Mouse (Mus musculus): ENCODE data around the gene Syce2.
"Not testable (repeated sequence)": the region's sequence is repeated elsewhere in the genome, so short reads cannot be mapped to it uniquely, and the experiment has no call there.

Syce2 gene

DNA sequence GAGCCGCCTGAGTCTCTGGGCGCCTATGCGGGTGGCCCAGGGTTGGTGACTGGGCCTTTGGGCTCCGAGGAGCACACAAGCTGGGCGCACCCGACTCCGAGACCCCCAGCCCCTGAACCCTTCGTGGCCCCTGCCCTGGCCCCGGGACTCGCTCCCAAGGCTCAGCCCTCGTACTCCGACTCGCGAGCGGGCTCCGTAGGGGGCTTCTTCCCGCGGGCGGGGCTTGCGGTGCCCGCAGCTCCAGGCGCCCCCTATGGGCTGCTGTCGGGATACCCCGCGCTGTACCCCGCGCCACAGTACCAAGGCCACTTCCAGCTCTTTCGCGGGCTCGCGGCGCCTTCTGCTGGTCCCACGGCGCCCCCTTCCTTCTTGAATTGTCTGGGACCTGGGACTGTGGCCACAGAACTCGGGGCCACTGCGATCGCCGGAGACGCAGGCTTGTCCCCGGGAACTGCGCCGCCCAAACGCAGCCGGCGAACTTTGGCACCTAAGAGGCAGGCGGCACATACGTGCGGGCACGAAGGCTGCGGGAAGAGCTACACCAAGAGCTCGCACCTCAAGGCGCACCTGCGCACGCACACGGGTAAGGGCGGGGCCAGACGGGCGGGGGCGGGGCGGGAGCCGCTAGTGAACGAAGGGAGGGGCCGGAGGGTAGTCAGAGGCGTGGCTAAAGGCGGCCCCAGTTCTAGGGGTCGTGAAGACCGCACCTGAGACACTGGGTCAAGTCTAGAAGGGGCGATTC is 31.2 kb downstream of the Syce2 start:
- peak; percentile 92 for DNase-seq

DNA sequence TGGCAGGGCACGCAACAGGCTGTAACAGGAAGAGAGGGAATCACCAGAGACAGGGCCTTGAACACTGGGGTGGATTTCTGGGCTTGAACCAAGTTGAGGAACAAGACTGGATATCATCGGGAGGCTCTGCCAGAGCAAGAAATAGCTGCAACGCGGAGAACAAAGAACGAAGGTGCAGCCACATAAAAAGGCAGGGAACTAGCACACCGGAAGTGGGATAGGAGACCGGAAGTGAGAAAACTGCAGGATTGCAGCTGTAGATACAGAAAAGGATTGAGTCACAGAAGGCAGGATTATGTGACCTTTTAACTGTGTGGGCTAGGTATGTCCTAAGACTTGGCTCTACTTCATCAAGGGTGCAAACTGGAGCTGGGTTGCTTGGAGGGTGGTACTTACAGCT is 32.4 kb downstream of the Syce2 start:
- no peak for DNase-seq

DNA sequence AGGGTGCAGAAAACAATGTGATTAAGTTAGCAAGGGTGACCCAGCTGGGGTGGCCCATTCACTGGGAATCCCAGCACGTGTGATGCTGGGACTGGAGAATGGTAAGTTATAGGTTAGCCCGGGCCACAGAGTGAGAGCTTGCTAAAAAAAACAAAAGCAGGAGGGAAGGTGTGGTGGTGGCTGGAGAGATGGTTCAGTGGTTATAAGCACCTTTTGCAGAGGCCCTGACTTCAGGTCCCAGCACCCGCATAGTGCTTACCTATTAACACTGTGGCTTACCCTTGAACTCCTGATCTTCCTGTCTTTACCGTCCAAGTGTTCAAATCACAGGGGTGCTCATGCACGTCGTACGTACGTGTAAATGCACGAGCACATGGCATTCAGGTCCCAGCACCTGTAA is 35.1 kb downstream of the Syce2 start:
- no peak for DNase-seq

DNA sequence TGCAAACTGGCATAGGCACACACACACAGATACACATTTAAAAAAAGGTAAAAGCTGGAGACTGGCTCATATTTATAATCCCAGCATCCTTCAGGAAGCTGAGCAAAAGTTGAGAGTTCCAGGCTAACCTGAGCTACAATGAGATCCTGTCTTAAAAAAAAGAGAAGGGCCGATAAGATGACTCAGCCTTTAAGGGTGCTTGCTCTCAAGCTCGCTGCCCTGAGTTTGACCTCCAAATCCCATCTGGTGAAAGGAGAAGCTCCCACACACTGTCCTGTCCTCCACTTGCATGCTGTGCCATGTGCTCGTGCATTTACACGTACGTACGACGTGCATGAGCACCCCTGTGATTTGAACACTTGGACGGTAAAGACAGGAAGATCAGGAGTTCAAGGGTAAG is 35.6 kb downstream of the Syce2 start:
- no peak for DNase-seq

DNA sequence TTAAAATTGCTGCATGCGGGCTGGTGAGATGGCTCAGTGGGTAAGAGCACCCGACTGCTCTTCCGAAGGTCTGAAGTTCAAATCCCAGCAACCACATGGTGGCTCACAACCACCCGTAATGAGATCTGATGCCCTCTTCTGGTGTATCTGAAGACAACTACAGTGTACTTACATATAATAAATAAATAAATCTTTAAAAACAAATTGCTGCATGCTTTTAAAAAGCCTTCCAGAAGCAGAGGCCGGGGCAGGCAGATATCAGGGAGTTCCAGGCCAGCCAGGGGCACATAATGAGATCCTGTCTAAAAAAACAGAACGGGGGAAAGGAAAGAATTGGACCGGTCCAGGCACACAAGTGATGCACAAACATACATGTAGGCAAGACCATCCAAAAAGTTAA is 36.1 kb downstream of the Syce2 start:
- not testable (repeated sequence) for DNase-seq

DNA sequence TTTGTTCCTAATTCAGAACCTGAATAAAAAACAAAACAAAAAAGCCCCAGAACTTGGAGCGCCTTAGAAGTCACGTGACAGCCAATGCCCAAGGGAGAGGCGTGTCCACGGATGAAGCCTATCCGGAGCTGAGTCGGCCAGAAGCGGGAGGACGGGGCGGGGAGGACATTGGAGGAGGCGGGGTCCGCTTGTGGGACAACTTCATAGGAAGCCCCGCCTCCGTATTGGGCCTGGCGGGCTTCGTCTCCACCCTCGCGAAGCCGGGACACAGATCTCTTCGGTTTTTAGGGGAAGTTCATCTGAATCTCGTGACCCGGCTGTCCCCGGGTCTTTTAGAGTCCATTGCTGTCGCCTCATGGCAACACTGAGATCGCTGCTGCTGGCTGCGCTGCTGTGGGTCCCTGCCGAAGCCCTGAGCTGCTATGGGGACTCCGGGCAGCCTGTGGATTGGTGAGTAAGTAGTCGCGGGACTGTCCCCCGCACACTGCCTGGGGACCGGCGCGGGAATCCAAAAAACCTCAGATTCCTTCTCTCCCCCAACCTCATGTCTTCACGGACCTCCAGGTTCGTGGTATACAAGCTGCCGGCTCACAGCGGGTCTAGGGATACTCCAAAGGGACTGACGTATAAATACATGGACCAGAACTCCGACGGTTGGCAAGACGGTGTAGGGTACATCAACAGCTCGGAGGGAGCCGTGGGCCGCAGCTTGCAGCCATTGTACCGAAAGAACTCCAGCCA is 36.7 kb downstream of the Syce2 start, which contains the start of gene Dnase2a:
Dnase2a (plus strand) TSS at position 140 of the 741 bp plus-strand sequence.
- DNase-seq, result peak; percentile 71

DNA sequence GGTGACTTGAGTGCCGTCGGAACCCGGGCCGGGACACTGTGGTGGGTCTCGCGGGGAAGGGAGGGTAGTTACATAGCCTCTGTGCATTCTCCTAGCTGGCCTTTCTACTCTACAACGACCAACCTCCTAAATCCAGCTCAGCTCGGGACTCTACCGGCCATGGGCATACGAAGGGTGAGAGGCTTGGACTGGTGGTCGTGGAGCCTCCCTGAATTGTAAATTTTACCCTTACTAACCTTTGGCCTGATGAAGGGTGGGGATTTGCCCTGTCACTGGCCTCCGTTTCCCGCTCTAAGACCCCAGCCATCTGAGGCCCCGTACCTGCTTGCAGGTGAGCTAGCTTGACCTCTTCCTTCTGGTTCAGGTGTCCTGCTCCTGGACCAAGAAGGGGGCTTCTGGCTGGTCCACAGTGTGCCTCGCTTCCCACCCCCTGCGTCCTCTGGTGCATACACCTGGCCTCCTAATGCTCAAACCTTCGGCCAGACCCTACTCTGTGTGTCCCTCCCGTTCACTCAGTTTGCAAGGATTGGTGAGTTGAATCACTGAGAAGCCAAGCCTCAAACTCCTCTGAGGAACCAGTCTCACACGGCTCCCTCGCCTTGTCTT is 37.4 kb downstream of the Syce2 start:
- no peak for DNase-seq

DNA sequence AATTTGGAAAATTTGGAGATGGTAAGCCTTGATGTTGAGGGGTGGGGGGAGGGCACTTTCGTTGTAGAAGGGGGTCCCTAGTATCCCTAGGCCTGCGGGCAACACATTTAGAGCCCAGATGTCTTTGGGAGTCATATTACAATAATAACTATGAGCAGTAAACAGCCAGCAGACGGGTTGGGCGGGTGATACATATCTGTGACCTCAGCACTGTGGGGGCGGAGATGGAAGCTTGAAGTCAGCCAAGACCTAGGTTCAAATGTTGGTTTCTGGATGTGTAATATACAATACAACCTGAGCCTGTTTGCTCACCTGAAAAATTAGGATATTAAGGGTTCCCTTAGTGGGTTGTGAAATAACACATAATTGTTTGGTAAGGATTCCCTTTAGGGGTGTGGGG is 38.0 kb downstream of the Syce2 start:
- no peak for DNase-seq

DNA sequence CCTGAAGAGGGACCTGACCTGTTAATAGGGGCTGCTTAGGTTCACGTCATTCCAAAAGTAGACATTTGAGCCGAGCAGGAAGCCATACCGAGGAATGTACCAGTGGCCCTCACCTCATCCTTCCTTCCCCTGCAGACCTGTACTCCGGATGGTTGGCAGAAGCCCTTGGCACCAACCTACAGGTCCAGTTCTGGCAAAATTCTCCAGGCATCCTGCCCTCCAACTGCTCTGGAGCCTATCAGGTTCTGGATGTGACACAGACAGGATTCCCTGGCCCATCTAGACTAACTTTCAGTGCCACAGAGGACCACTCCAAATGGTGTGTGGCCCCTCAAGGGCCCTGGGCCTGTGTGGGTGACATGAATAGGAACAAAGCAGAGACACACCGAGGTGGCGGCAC is 38.6 kb downstream of the Syce2 start:
- DNase-seq, result no peak

DNA sequence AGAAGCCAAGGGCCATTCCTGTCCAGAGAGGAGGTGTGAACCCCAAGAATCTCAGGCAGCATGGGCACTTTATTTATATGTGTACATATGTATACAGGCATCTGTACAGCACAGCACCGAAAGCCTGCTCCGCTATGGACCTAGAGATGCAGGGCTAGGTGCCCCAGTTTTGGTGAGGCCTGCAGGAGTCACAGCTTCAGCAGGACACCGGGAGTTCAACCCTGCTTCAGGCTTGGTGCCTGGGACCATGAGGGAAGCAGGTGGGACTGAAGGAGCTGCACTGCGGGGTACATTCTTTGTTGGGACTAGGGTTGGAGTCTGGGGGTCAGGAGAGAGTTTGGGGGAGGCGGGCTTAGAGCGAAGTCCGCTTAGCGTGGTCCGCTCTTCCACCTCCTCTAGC is 39.9 kb downstream of the Syce2 start:
- no peak for DNase-seq

DNA sequence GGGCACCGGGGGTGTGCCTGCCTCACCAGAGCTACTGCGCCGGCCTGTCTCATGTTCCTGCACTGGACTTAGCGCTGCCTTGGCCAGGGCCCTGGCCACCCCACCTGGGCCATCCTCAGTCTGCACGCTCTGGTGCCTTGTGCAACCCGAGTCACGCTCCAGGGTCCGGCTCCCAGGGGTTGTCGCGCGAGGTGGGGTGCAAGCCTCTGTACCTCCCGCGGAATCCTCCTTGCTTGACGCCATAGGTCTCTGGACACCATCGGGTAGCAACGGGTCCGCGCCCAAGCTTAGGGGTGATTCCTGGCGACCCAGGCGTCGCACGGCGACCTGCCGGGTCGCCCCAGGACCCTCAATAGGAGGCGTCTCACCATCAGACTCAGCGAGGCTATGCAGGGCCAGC is 40.5 kb downstream of the Syce2 start:
- no peak for DNase-seq

DNA sequence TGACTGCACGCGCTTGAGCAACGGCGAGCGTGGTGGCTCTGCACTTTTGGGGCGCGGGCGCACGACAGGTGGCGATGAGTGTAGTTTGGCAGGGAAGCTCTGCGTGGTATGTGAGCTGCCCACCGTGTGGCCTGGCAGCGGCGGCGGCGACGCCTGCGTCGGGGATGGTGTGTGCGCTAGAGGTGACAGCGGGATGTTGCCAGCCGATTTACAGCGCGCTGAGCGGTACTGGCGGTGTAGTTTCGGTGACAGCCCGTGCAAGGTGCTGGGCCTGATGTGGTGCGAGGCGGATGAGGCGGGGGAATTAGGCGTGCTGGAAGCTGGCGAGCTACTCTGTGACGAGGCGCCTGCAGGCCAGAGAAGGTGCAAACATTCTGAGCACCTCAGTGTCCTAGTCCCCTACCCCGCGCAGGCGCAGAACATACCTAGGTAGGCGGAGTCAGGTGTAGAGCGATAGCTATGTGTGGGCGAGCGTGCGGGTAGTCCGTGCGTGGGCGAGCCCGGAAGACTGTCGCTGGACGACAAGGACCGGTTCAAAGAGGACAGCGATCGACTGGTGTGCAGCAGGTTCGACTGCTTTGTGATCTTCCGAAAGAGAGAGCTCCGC is 41.1 kb downstream of the Syce2 start:
- DNase-seq, result no peak

DNA sequence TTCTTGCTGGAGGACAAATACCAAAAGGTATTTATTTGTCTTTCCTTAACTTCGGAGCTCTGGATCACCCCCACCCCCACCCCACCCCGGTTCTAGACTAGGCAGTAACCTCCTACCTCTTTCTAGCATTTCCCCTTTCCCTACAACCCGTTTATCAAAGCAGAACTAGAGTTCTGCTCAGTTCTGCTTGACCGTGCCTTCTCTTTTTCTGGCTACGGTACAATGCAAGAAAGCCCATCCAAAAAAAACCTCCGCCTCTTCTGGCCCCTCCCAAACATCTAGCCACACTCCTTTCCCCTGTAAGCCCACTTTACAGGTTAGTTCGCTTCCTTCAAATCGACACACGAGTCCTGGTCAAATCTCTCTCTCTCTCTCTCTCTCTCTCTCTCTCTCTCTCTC is 41.6 kb downstream of the Syce2 start:
- no peak for DNase-seq

DNA sequence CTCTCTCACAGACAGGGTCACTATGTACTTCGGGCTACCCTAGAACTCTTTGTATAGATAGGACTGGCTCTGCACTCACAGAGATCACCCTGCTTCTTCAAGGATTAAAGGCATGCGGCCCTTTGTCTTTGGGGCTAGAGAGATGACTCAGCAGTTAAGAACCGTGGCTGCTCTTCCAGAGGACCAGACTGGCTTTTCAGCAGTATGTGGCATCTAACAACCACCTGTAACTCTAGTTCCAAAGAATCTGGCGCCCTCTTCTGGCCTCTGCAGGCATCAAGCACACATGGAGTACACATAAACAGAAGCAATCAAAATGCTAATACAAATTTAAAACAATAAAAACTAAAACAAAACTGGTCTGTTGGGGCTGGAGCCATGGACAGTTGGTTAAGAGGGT is 42.0 kb downstream of the Syce2 start:
- DNase-seq, result no peak

DNA sequence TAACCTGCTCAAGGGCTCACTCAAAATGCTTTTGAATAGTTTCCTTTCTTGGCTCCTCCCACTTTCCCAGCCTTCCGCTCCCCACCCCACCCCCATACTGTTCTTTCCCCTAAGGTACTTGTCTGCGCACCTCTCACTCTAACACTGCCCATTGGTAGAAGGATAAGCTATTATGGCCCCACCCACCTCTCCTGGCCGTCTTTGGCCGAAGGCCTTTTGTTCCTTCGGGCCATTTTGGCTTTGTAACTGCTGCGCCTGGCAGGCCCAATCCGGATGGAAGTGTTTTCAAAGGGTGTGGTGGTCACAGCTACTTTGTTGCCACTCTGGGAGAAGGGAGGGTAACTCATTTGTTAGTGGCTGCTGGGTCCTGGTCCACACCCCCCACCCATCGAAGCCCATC is 43.4 kb downstream of the Syce2 start:
- no peak for DNase-seq

DNA sequence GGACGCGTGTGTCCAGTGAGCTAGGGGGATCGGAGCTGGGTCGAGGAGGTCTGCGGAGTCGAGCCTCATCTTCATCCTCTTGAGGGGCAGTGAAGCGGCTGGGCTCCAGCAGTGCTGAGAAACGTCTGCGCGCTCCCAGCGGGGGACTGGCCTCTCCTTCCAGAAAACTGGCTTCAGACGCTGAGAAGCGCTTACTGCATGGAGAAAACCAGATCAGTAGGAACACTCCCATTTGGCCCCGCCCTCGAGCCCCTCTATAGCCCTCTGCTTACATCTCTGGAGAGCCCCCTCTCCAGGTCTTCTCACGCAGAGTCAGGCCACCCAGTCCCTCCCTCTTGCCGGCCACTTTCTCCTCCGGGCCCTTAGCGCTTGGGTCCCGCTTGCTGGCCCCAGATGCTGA is 45.9 kb downstream of the Syce2 start:
- DNase-seq, result no peak

DNA sequence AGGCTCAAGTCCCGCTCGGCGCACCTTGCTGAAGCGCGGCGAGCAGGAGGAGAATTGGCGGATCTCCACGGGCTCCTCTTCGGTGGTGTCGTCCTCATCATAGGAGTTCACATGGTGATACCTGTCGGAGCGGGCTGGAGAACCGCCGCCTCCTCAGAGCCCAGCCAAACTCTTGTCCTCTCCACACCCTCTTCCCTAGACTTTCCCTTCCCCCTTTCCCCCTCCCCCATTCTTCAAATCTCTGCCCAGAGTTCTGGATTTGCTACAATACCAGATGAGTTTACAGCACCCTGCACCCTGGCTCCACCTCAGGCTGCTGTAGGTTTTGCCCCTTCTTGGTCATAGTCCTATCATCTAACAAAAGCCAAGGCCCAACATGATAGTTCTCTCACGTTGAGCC is 46.7 kb downstream of the Syce2 start:
- DNase-seq, result no peak

DNA sequence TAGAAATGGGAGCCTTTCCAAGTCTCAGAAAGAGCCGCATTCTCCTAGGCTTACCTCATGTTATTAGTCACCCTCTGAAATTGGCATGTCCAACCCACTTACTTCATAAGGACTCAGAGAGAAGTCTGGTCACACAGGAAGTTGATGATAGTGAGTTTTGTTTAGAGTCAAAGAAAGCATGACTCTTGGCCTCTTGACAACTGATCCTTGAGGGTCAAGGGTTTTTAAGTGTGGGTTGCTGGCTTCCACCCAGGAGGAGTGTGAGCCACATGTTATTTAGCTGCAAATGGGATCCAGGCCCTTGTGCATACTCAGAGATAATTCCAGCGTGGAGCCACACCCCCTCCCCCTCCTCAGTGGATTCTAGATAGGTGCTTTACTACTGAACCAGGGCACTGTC is 49.7 kb downstream of the Syce2 start:
- no peak for DNase-seq

DNA sequence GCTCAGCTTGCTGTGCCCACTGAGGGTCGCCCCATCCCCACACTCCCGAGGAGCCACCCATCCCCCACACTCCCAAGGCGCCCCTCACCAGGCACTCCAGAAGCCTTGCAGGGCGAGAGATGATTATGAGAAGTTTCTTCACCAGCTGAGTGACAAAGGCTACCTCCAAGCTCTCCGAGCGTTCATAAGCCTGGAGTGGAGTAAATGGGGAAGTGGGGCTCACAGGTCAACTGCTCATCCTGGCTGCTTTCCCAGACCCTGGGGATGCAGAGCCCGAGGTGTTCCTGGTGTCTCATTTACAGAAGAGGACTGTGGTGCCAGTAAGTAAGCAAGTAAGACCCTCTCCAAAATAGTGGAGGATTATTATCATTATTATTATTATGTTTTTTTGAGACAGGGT is 53.6 kb downstream of the Syce2 start:
- DNase-seq, result no peak

DNA sequence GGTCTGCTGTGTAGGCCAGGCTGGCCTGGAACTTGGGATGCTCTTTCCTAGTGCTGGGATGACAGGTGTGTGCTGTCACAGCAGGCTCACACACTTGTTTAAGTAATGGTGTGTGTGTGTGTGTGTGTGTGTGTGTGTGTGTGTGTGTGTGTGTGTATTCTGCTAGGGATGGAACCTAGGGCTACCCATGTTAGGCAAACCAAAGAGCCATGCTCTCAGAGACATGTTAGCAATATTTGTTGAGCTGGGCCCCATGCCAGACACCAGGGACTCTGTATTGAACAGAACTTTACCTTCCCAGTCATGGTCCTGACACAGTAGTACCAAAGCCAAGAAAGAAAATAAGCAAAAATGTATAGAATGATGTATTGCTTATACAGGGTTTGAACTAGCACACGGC is 55.6 kb downstream of the Syce2 start:
- DNase-seq, result no peak

DNA sequence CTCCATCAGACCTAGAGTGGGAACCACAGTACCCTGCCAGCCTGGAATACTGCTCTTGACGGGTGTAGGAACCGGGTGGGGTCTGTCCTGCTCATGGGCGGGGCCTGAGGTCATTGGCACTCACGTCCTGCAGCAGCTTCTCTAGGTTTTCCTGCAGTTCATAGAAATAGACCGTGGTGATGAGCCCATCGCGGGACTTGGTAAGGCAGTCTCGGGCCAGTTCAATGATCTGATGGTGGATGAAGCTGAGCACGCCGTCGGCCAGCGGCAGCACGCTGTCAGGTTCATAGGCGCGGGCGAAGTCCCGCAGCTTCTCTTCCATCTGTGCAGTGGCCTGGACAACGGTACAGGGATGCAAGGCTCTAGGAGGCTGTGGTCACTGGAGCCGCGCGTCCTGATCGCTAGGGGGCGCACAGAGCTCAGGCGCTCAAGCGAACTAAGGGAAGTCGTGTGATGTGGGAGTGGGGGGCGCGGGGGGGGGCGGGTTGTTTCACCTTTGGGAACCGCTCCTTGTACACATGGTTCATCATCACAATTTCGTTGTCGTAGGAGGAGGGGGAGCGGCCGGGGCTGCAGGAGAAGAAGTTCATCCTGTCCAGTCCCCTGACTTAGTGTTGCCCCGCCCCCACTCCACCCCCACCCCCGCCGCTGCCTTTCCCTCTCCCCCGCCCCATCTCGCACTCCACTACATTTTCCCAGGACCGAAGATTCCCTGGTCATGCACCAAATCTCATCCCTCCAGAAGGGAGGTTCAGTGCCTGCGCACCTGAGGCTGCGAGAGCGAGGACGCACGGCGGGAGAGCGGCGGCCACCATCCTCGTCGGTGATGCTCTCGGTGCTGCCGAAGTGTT is 56.8 kb downstream of the Syce2 start:
- peak; percentile 81 for DNase-seq

DNA sequence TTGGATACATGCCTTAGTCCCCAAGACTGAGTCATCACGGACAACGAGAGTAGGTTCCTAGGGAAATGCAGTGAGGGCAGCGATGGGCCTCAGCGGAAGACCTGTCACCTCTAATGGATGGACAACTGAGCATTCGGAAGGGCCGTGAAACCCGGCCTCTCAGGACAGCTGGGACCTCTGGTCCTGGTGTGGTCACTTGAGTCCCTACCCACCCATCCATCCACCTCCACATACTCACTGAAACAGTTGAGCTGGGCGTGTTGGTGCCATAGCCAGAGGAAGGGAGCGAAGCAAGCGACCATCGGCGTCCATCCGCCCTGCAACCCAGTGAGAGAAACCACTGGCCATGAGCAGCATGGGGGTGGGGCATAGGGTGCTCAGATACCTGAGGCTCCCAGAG is 58.7 kb downstream of the Syce2 start:
- DNase-seq, result no peak

Measured in right cerebral cortex, postnatal 4 days (tissue).